Mouse (Mus musculus) central nervous system, embryonic 11.5 days (tissue): ENCODE measurements around the gene Cebpe. TPM values are rescaled to one million over a fixed set of nuclear protein-coding genes. Genes with fewer than 3 reads are reported as not detected.

ENCODE experiments used
- polyA plus RNA-seq: library from polyadenylated mRNA; depleted of rRNA; stranded (reverse); fragments of >200 nt; gene quantifications from 2 replicates; pipeline ENCODE4 v1.2.3, GENCODE M21; 2012; rRNA removed

Cebpe gene
- 0.20 and 0.64 TPM in 2 replicates for polyA plus RNA-seq

DNA sequence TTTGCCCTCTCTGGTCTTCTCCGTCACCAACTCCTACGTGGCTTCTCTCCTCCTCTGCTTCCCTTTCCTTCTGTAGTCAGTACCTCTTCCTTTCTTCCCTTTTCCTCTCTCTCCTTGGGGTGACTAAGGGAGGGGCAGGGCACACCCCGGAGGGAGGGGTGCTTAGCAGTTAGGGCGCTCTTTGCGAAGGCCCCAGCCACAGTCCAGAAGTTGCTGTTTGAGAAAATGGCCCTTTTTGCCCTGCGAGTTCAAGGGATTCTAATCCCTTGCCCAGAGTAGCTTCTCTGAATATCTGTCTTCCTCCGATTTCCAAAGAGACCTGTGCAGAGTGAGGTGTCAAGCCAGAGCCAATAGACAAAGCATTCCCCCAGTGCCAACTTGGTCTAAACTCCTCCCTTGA, at the start of gene Cebpe:
TSS of gene Cebpe (minus strand) at position 101 of the 400 bp plus-strand sequence.

DNA sequence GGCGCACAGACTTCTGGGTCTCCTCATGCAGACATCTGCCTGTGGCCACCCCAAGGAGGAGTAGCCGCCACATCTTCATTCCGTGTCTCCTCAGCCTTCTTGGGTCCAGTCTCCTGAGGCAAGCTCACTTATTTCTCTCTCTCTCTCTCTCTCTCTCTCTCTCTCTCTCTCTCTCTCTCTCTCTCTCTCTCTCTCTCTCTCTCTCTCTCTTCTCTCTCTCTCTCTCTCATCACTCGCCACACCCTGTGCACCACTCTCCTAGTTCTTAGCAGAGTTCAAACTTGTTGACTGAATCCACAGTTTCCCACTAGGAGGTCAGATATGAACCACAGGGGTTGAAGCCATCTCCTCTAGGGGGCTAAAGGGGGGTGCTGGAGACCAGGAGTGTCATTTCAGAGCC, 13.2 kb downstream of the Cebpe start, which contains the start of gene Gm29776:
TSS of gene Gm29776 (minus strand) at position 101 of the 400 bp plus-strand sequence.

DNA sequence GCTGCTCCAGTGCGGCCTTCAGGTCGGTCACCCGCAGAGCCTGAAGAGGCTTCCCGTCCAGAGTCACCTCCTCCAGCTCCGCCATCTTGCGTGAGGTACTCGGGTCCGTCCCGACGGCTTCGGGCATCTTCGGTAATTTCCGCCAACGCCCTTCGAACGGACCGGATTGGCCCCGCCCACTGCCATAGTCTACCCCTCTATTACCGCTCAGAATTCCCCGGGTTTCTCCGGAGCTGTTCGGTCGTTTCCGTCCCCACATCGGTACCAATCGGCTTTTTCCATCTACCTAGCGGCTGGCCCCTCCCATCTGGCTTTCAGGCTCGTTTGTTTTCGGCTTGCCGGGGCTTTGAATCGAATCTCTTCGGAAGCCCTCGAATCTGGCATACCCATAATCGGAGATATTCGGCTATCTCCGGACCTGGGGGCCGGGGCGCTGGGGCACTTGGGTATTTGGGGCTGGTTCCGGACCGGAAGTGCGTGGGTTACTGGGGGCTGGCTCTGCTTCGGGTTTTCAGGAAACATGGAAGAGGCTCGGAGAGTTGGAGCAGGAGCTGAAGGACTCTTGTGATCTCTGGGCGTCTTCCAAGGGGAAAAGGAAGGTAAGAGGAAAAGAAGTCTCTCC, 25.3 kb downstream of the Cebpe start, which contains the start of gene Acin1:
TSS of gene Acin1 (minus strand) at position 410 of the 622 bp plus-strand sequence.

DNA sequence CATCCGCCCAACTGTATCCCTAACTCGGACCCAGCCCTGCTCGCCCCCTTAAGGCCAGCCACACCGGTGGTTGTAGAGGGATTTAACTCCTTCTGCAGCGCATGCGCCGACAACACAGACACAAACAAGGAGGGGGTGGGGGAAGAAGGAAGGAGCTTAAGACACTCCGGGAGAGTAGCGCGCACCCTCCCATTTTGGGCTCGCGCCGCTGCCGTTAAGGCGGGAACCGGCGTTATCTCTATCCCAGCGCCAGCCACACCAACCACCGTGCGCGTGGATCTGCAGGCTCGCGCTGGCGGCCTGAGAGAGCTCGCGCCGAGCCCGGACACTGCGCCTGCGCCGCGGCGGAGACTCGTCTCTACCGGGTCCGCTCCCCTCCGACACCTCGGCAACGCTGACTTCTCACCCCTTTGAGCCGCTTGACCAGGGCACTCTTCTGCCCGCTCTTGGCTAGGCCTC, 25.9 kb downstream of the Cebpe start, which contains the start of gene 1700123O20Rik:
TSS of gene 1700123O20Rik (plus strand) at position 154 of the 459 bp plus-strand sequence.

Other genes with a start within 250 kb of the Cebpe start
- gene Lrp10, start 248.0 kb downstream of the Cebpe start, polyA plus RNA-seq: 17.4 and 22.5 TPM in 2 replicates
- gene Rem2, start 236.1 kb downstream of the Cebpe start, polyA plus RNA-seq: 12.4 and 13.4 TPM in 2 replicates
- 95.6 and 97.4 TPM in 2 replicates for gene Prmt5, start 194.6 kb downstream of the Cebpe start, polyA plus RNA-seq
- gene Haus4, start 157.6 kb downstream of the Cebpe start, polyA plus RNA-seq: 31.8 and 35.7 TPM in 2 replicates
- 40.6 and 48.1 TPM in 2 replicates for gene Ajuba, start 134.6 kb downstream of the Cebpe start, polyA plus RNA-seq
- 11.1 and 13.7 TPM in 2 replicates for gene 4931414P19Rik, start 106.2 kb downstream of the Cebpe start, polyA plus RNA-seq
- 240 and 312 TPM in 2 replicates for gene Psmb5, start 94.2 kb downstream of the Cebpe start, polyA plus RNA-seq
- 0.10 and 0.24 TPM in 2 replicates for gene Psmb11, start 90.7 kb downstream of the Cebpe start, polyA plus RNA-seq
- not detected in 2 replicates for gene Gm17606, start 71.2 kb downstream of the Cebpe start, polyA plus RNA-seq
- 45.1 and 50.9 TPM in 2 replicates for gene Cdh24, start 70.8 kb downstream of the Cebpe start, polyA plus RNA-seq
- gene 1700123O20Rik, start 26.0 kb downstream of the Cebpe start, polyA plus RNA-seq: 77.0 and 90.6 TPM in 2 replicates
- gene Acin1, start 25.2 kb downstream of the Cebpe start, polyA plus RNA-seq: 400 and 680 TPM in 2 replicates
- gene Gm29776, start 13.3 kb downstream of the Cebpe start, polyA plus RNA-seq: 0.02 TPM in 1 of 2 replicates, not detected in the other
- gene Slc7a8, start 69.8 kb upstream of the Cebpe start, polyA plus RNA-seq: 2.7 and 3.1 TPM in 2 replicates
- not detected in 2 replicates for gene Rnf212b, start 102.0 kb upstream of the Cebpe start, polyA plus RNA-seq
- 8.0 and 11.2 TPM in 2 replicates for gene Homez, start 158.8 kb upstream of the Cebpe start, polyA plus RNA-seq
- gene Ppp1r3e, start 165.4 kb upstream of the Cebpe start, polyA plus RNA-seq: 6.4 and 6.8 TPM in 2 replicates
- 33.6 and 40.4 TPM in 2 replicates for gene Bcl2l2, start 171.2 kb upstream of the Cebpe start, polyA plus RNA-seq
- 0.31 and 0.50 TPM in 2 replicates for gene Gm20521, start 171.3 kb upstream of the Cebpe start, polyA plus RNA-seq
- 563 and 639 TPM in 2 replicates for gene Pabpn1, start 180.3 kb upstream of the Cebpe start, polyA plus RNA-seq
- gene Slc22a17, start 201.0 kb upstream of the Cebpe start, polyA plus RNA-seq: 183 and 215 TPM in 2 replicates
- 29.7 and 43.7 TPM in 2 replicates for gene Efs, start 214.0 kb upstream of the Cebpe start, polyA plus RNA-seq
- gene Il25, start 220.5 kb upstream of the Cebpe start, polyA plus RNA-seq: 0.14 and 0.22 TPM in 2 replicates
- gene Cmtm5, start 224.1 kb upstream of the Cebpe start, polyA plus RNA-seq: 0.53 and 3.1 TPM in 2 replicates